Mouse (Mus musculus) liver, postnatal 0 days (tissue): ENCODE measurements around the gene Hist1h4n.

ENCODE experiments used
- CTCF ChIP-seq: sonication (generic); IDR thresholded peaks from 2 replicates; pipeline ENCODE4 v1.5.1; 2016; ENCODE audit warnings: antibody characterized with exemption, low read depth
- EP300 ChIP-seq: IDR thresholded peaks from 2 replicates; pipeline ENCODE4 v1.6.1; 2016; ENCODE audit warnings: antibody characterized with exemption, low read depth, mild to moderate bottlenecking

- TF ChIP-seq CTCF (no peak), EP300 (no peak)
These were observed 3.5 kb downstream of the Hist1h4n start for GRCm38 (mm10) chr13:21828511-21828910.
